Mouse (Mus musculus): Measurements from ENCODE around the gene Gdf9.

DNA sequence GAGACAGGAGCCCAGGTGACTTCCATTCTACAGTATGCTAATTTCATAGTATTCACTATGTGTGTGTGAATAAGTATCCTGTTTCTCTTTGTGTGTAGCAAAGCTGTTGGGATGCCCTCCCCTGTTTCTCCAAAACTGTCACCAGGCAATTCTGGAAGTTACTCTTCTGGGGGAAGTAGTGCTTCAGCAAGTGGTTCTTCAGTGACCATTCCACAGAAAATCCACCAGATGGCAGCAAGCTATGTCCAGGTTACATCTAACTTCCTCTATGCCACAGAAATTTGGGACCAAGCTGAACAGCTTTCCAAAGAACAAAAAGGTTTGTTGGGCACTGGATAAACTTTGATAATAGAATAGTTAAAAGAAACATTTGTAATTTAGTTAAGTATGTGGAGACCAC is 19.1 kb upstream of the Gdf9 start:
- no peak for TF ChIP-seq POLR2A (IDR thresholded peaks at IDR 0.05; ENCODE audit: insufficient read length, low read depth)
- TF ChIP-seq E2F4 (IDR thresholded peaks at IDR 0.05; ENCODE audit: insufficient read depth): no peak
- no peak for TF ChIP-seq CEBPB (IDR thresholded peaks at IDR 0.05; ENCODE audit: insufficient read depth, poor library complexity, severe bottlenecking)
- no peak for TF ChIP-seq TCF12 (IDR thresholded peaks at IDR 0.05; ENCODE audit: insufficient read depth, poor library complexity, severe bottlenecking)
- no peak for TF ChIP-seq MAX (IDR thresholded peaks at IDR 0.05; ENCODE audit: low read depth)
- TF ChIP-seq USF1 (IDR thresholded peaks at IDR 0.05; ENCODE audit: low read depth): no peak
- TF ChIP-seq MYOD1 (IDR thresholded peaks at IDR 0.05; ENCODE audit: control insufficient read depth in 1 of 3, insufficient read length in 2 of 3, low read depth in 2 of 3): no peak
- TF ChIP-seq POLR2AphosphoS2 (IDR thresholded peaks at IDR 0.05; ENCODE audit: insufficient read length, low read depth): no peak
